Mouse (Mus musculus): ENCODE measurements around the gene Cacna2d2. TPM values are rescaled to one million over a fixed set of nuclear protein-coding genes. Genes with fewer than 3 reads are reported as not detected.

The Cacna2d2 gene
- total and polyA plus RNA-seq, 3 experiments: 0.67 TPM; not detected in 2

DNA sequence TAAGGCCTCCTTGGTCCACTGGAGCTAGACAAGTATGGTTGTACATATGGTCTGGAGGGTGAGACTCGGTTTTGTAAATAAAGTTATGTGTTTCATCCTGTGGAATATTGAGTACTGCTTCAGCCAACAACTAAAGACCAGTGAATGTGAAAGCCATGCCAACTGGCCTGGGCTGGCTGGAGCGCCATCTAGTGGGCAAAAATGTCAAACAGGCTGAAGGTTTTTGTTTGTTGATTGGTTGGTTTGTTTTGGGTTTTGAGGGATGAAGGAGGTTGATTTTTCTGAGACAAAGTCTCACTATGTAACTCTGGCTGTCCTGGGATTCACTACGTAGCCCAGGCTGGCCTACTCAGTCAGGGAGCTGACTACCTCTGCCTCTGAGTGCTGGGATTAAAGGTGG lies 146.2 kb downstream of the Cacna2d2 start (continued):
- TF ChIP-seq ETS1 (IDR thresholded peaks at IDR 0.05; ENCODE audit: low read depth, low read length) (no peak), ZC3H11A (IDR thresholded peaks at IDR 0.05; ENCODE audit: low read depth, low read length) (0 out of 2 replicates have a peak, but pooled peaks have one; percentile 5), ELF1 (IDR thresholded peaks at IDR 0.05; ENCODE audit: low read depth, low read length) (no peak), MXI1 (IDR thresholded peaks at IDR 0.05; ENCODE audit: low read depth, low read length) (no peak), MYB (IDR thresholded peaks at IDR 0.05; ENCODE audit: low read depth, low read length) (no peak), KAT2A (conservative IDR thresholded peaks at IDR 0.05; ENCODE audit: low read depth, low read length) (no peak), NRF1 (IDR thresholded peaks at IDR 0.05; ENCODE audit: insufficient read depth, low read depth, low read length, poor library complexity, severe bottlenecking) (no peak), RAD21 (IDR thresholded peaks at IDR 0.05; ENCODE audit: low read depth, low read length) (peak; percentile 42), MEF2A (IDR thresholded peaks at IDR 0.05; ENCODE audit: extremely low read depth, insufficient replicate concordance, low read depth, low read length, poor library complexity, severe bottlenecking) (no peak), MAZ (IDR thresholded peaks at IDR 0.05; ENCODE audit: low read depth, low read length) (no peak), MYC (IDR thresholded peaks at IDR 0.05; ENCODE audit: low read depth, low read length) (no peak), JUND (IDR thresholded peaks at IDR 0.05; ENCODE audit: low read depth, low read length) (no peak)

GRCm38 (mm10) chr9:107547026-107547425 lies 147.6 kb downstream of the Cacna2d2 start, which contains the start of gene Zmynd10:
TSS of gene Zmynd10 (plus strand) at chr9:107547298.
- DNase-seq (ENCODE audit: low read depth, low spot score): no peak
- TF ChIP-seq CTCF (IDR thresholded peaks at IDR 0.05 in 2 of 3, conservative IDR thresholded peaks at IDR 0.05 in 1 of 3; ENCODE audit: control insufficient read depth in 1 of 3, insufficient read depth in 1 of 3, low read depth in 2 of 3, low read length in 3 of 3, poor library complexity in 1 of 3, severe bottlenecking in 1 of 3) (no peak), POLR2AphosphoS5 (IDR thresholded peaks at IDR 0.05; ENCODE audit: borderline replicate concordance, low read depth, low read length) (no peak), NRF1 (IDR thresholded peaks at IDR 0.05; ENCODE audit: insufficient read depth, low read depth, low read length, poor library complexity, severe bottlenecking) (no peak), MYC (IDR thresholded peaks at IDR 0.05; ENCODE audit: low read depth, low read length) (no peak), NELFE (IDR thresholded peaks at IDR 0.05; ENCODE audit: low read depth, low read length) (no peak), ZKSCAN1 (IDR thresholded peaks at IDR 0.05; ENCODE audit: low read depth, low read length) (no peak), POLR2AphosphoS2 (IDR thresholded peaks at IDR 0.05; ENCODE audit: low read length) (no peak), MAFK (IDR thresholded peaks at IDR 0.05; ENCODE audit: borderline replicate concordance, low read depth, low read length) (no peak), USF2 (IDR thresholded peaks at IDR 0.05; ENCODE audit: borderline replicate concordance in 1 of 2, insufficient read depth in 1 of 2, low read depth in 1 of 2, low read length in 2 of 2) (no peak), MYB (IDR thresholded peaks at IDR 0.05; ENCODE audit: low read depth, low read length) (no peak), SIN3A (IDR thresholded peaks at IDR 0.05; ENCODE audit: low read length) (no peak)
- Histone ChIP-seq H3K36me3 (ENCODE audit: control insufficient read depth in 1 of 2, insufficient read depth in 2 of 2, low read length in 2 of 2) (peaks cover 0 to 1% of the 10 kb centered on the region in 2 experiments; a peak in 2 of 4 replicates), H3K79me2 (ENCODE audit: control insufficient read depth, insufficient read depth, low read length, poor library complexity) (peaks cover 5% of the 10 kb centered on the region; the same call in 1 of the 2 replicates), H3K27me3 (ENCODE audit: control insufficient read depth in 1 of 2, insufficient read depth in 2 of 2, low read length in 2 of 2) (no peaks in the 10 kb centered on the region), H3K4me1 (ENCODE audit: control insufficient read depth in 1 of 2, insufficient read depth in 2 of 2, low read length in 2 of 2) (peaks cover under 1 to 11% of the 10 kb centered on the region in 2 experiments; a peak in 3 of 4 replicates), H3K27ac (ENCODE audit: control insufficient read depth, low read depth, low read length) (no peak within 1 kb of the TSS), H3K9ac (ENCODE audit: control insufficient read depth, low read depth, low read length, poor library complexity, severe bottlenecking) (no peak within 1 kb of the TSS), H3K4me3 (ENCODE audit: control insufficient read depth in 1 of 2, insufficient read depth in 1 of 2, low read depth in 2 of 2, low read length in 2 of 2) (no peak within 1 kb of the TSS), H3K9me3 (replicated peaks; ENCODE audit: insufficient read depth, low read length) (no peaks in the 10 kb centered on the region)
